Mouse (Mus musculus): ENCODE data around the gene Mtch1. TPM values are rescaled to one million over a fixed set of nuclear protein-coding genes. Genes with fewer than 3 reads are reported as not detected.

Gene Mtch1
- total RNA-seq, 1 experiment = 217 TPM

DNA sequence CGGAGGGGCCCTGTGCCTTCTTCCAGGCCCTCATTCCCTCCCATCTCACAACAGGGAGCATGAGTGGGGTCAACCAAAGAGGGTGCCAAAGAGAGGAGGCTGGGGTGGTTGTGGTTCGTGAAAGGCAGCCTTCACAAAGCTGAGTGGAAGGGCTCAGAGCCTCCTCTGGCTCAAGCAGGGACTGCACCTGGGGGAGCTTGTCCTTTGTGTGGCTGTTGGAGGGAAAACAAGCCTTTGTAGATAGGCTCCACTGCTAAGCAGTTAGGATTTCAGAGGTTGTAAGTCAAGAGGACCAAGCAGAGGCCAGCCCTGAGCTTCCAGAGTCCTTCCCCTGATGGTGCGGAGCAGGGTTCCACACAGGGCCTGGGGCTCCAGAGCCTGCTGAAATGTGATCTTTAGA, 44.6 kb downstream of the Mtch1 start:
- Histone ChIP-seq H3K4me3 (ENCODE audit: insufficient read depth in 1 of 2, low read depth in 1 of 2, low read length in 2 of 2, poor library complexity in 1 of 2, severe bottlenecking in 1 of 2) (no peak overlapping the region), H3K9me3 (ENCODE audit: control insufficient read depth, insufficient read depth, low read depth, low read length) (no peaks in the 10 kb centered on the region), H3K4me1 (ENCODE audit: control insufficient read depth in 2 of 2, insufficient read depth in 2 of 2, low read length in 2 of 2, poor library complexity in 1 of 2) (peaks cover 0 to 14% of the 10 kb centered on the region in 2 experiments; a peak in 1 of 4 replicates), H3K36me3 (ENCODE audit: control insufficient read depth, insufficient read depth, low read length, poor library complexity, severe bottlenecking) (peaks cover 7% of the 10 kb centered on the region; the same call in 1 of the 2 replicates), H3K9ac (ENCODE audit: insufficient read depth, low read depth, low read length, poor library complexity, severe bottlenecking) (no peak overlapping the region), H3K27ac (ENCODE audit: insufficient read depth, low read depth, low read length, poor library complexity, severe bottlenecking) (no peak overlapping the region)
- in situ Hi-C loops (cut with MboI; ENCODE audit: low sequenced_read_pairs in 2 of 2, unreplicated experiment in 2 of 2) = no loop called here
- TF ChIP-seq MAFK (IDR thresholded peaks at IDR 0.05; ENCODE audit: insufficient read depth, low read depth, low read length) (no peak), ZNF384 (IDR thresholded peaks at IDR 0.05; ENCODE audit: low read depth, low read length) (no peak), CHD2 (IDR thresholded peaks at IDR 0.05; ENCODE audit: low read depth, low read length) (no peak), ZC3H11A (IDR thresholded peaks at IDR 0.05; ENCODE audit: borderline replicate concordance, low read depth, low read length) (no peak), HCFC1 (IDR thresholded peaks at IDR 0.05; ENCODE audit: borderline replicate concordance, insufficient read depth, low read length) (no peak)
- DNase-seq (ENCODE audit: low read depth, low spot score) = no peak

- Histone ChIP-seq H3K4me3 (ENCODE audit: insufficient read depth in 1 of 2, low read depth in 1 of 2, low read length in 2 of 2, poor library complexity in 1 of 2, severe bottlenecking in 1 of 2) (no peak overlapping the region), H3K9ac (ENCODE audit: insufficient read depth, low read depth, low read length, poor library complexity, severe bottlenecking) (no peak overlapping the region), H3K4me1 (ENCODE audit: control insufficient read depth in 2 of 2, insufficient read depth in 2 of 2, low read length in 2 of 2, poor library complexity in 1 of 2) (peaks cover 0 to 17% of the 10 kb centered on the region in 2 experiments; a peak in 2 of 4 replicates), H3K9me3 (ENCODE audit: control insufficient read depth, insufficient read depth, low read depth, low read length) (no peaks in the 10 kb centered on the region), H3K27ac (ENCODE audit: insufficient read depth, low read depth, low read length, poor library complexity, severe bottlenecking) (no peak overlapping the region), H3K36me3 (ENCODE audit: control insufficient read depth, insufficient read depth, low read length, poor library complexity, severe bottlenecking) (peaks cover 7% of the 10 kb centered on the region; the same call in 1 of the 2 replicates)
- TF ChIP-seq ZNF384 (IDR thresholded peaks at IDR 0.05; ENCODE audit: low read depth, low read length) = no peak
- TF ChIP-seq MAFK (IDR thresholded peaks at IDR 0.05; ENCODE audit: insufficient read depth, low read depth, low read length) = no peak
- TF ChIP-seq CHD2 (IDR thresholded peaks at IDR 0.05; ENCODE audit: low read depth, low read length) = no peak
- no peak for TF ChIP-seq ZC3H11A (IDR thresholded peaks at IDR 0.05; ENCODE audit: borderline replicate concordance, low read depth, low read length)
- TF ChIP-seq HCFC1 (IDR thresholded peaks at IDR 0.05; ENCODE audit: borderline replicate concordance, insufficient read depth, low read length) = no peak
- in situ Hi-C loops (cut with MboI; ENCODE audit: low sequenced_read_pairs in 2 of 2, unreplicated experiment in 2 of 2) = no loop called here
- DNase-seq (ENCODE audit: low read depth, low spot score) = no peak
These were observed 45.6 kb downstream of the Mtch1 start for GRCm38 (mm10) chr17:29302149-29302548.

DNA sequence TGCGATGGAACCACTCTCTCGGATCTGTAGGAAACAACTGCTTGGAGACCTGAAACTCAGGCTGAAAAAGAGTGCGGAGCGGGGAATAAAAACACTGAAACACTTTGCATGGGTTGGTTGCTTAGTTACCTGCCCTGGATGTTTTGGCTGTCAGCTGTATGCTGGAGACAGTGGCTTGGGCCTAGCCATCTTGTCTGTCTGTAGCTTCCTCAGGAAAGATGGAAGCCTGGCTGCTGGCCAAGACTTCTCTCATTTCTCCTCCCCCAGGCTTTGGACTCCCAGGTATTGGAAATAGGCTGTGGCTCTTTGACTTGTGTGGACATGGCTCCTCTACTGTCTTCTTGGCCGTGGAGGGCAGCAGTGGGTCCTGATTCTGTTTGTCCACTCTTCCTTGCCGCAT, 46.3 kb downstream of the Mtch1 start:
- no peak for DNase-seq (ENCODE audit: low read depth, low spot score)
- Histone ChIP-seq H3K4me1 (ENCODE audit: control insufficient read depth in 2 of 2, insufficient read depth in 2 of 2, low read length in 2 of 2, poor library complexity in 1 of 2) (peaks cover 0 to 19% of the 10 kb centered on the region in 2 experiments; a peak in 2 of 4 replicates), H3K27ac (ENCODE audit: insufficient read depth, low read depth, low read length, poor library complexity, severe bottlenecking) (no peak overlapping the region), H3K9ac (ENCODE audit: insufficient read depth, low read depth, low read length, poor library complexity, severe bottlenecking) (no peak overlapping the region), H3K36me3 (ENCODE audit: control insufficient read depth, insufficient read depth, low read length, poor library complexity, severe bottlenecking) (peaks cover 8% of the 10 kb centered on the region; the same call in 1 of the 2 replicates), H3K9me3 (ENCODE audit: control insufficient read depth, insufficient read depth, low read depth, low read length) (no peaks in the 10 kb centered on the region), H3K4me3 (ENCODE audit: insufficient read depth in 1 of 2, low read depth in 1 of 2, low read length in 2 of 2, poor library complexity in 1 of 2, severe bottlenecking in 1 of 2) (no peak overlapping the region)
- in situ Hi-C loops (cut with MboI; ENCODE audit: low sequenced_read_pairs in 2 of 2, unreplicated experiment in 2 of 2) = no loop called here
- TF ChIP-seq MAFK (IDR thresholded peaks at IDR 0.05; ENCODE audit: insufficient read depth, low read depth, low read length) (no peak), HCFC1 (IDR thresholded peaks at IDR 0.05; ENCODE audit: borderline replicate concordance, insufficient read depth, low read length) (no peak), CHD2 (IDR thresholded peaks at IDR 0.05; ENCODE audit: low read depth, low read length) (no peak), ZNF384 (IDR thresholded peaks at IDR 0.05; ENCODE audit: low read depth, low read length) (no peak), ZC3H11A (IDR thresholded peaks at IDR 0.05; ENCODE audit: borderline replicate concordance, low read depth, low read length) (no peak)

- no peaks in the 10 kb centered on the region for H3K9me3 ChIP-seq (ENCODE audit: control insufficient read depth, insufficient read depth, low read depth, low read length)
- H3K4me1 ChIP-seq (ENCODE audit: control insufficient read depth in 2 of 2, insufficient read depth in 2 of 2, low read length in 2 of 2, poor library complexity in 1 of 2) = peaks cover 0 to 21% of the 10 kb centered on the region in 2 experiments; a peak in 2 of 4 replicates
- TF ChIP-seq CHD2 (IDR thresholded peaks at IDR 0.05; ENCODE audit: low read depth, low read length) (no peak), ZC3H11A (IDR thresholded peaks at IDR 0.05; ENCODE audit: borderline replicate concordance, low read depth, low read length) (no peak), ZNF384 (IDR thresholded peaks at IDR 0.05; ENCODE audit: low read depth, low read length) (no peak), HCFC1 (IDR thresholded peaks at IDR 0.05; ENCODE audit: borderline replicate concordance, insufficient read depth, low read length) (no peak), MAFK (IDR thresholded peaks at IDR 0.05; ENCODE audit: insufficient read depth, low read depth, low read length) (no peak)
- DNase-seq (ENCODE audit: low read depth, low spot score) = no peak
- in situ Hi-C loops (cut with MboI; ENCODE audit: low sequenced_read_pairs in 2 of 2, unreplicated experiment in 2 of 2) = no loop called here
- H3K9ac ChIP-seq (ENCODE audit: insufficient read depth, low read depth, low read length, poor library complexity, severe bottlenecking) = no peak overlapping the region
- H3K27ac ChIP-seq (ENCODE audit: insufficient read depth, low read depth, low read length, poor library complexity, severe bottlenecking) = no peak overlapping the region
- peaks cover 8% of the 10 kb centered on the region; the same call in 1 of the 2 replicates for H3K36me3 ChIP-seq (ENCODE audit: control insufficient read depth, insufficient read depth, low read length, poor library complexity, severe bottlenecking)
- no peak overlapping the region for H3K4me3 ChIP-seq (ENCODE audit: insufficient read depth in 1 of 2, low read depth in 1 of 2, low read length in 2 of 2, poor library complexity in 1 of 2, severe bottlenecking in 1 of 2)
These were observed 46.8 kb downstream of the Mtch1 start for GRCm38 (mm10) chr17:29300926-29301325.
